Mouse (Mus musculus) heart, adult 2 months (tissue): ENCODE results near the gene S100pbp.

Source experiments
- CTCF ChIP-seq: fragments of 200-600 bp; IDR thresholded peaks from 2 replicates; pipeline ENCODE4 v1.8.1; 2022; ENCODE audit warnings: antibody characterized with exemption, mild to moderate bottlenecking, moderate library complexity
- EP300 ChIP-seq: fragments of 200-500 bp; IDR thresholded peaks from 2 replicates; pipeline ENCODE4 v1.6.1; 2011; ENCODE audit warnings: low read depth, low read length, control low read depth; ENCODE audit not compliant: insufficient read depth
- POLR2A ChIP-seq: fragments of 200-500 bp; IDR thresholded peaks from 2 replicates; pipeline ENCODE4 v1.6.1; 2011; ENCODE audit warnings: mild to moderate bottlenecking, low read depth, low read length, control low read depth; ENCODE audit not compliant: insufficient read depth

GRCm38 (mm10) chr4:129112231-129112630, 77.3 kb downstream of the S100pbp start:
- TF ChIP-seq CTCF (no peak), POLR2A (no peak), EP300 (no peak)
